Mouse (Mus musculus): ENCODE measurements around the gene Abcd3.

Abcd3 gene

GRCm38 (mm10) chr3:121737453-121737852 lies 77.6 kb downstream of the Abcd3 start:
- peak; percentile 47 for DNase-seq

GRCm38 (mm10) chr3:121736025-121736744 lies 78.9 kb downstream of the Abcd3 start:
- peak; percentile 81 for DNase-seq

- DNase-seq, result no peak
Measured at GRCm38 (mm10) chr3:121735542-121735941, 79.6 kb downstream of the Abcd3 start.

- DNase-seq, result no peak
Measured at GRCm38 (mm10) chr3:121729678-121730077, 85.4 kb downstream of the Abcd3 start.

GRCm38 (mm10) chr3:121725651-121726050 lies 89.5 kb downstream of the Abcd3 start:
- DNase-seq, result no peak

- no peak for DNase-seq
Measured at GRCm38 (mm10) chr3:121724553-121724952, 90.5 kb downstream of the Abcd3 start.

- DNase-seq, result no peak
Measured at GRCm38 (mm10) chr3:121723968-121724524, 91.1 kb downstream of the Abcd3 start.

- DNase-seq, result peak; percentile 94
Measured at GRCm38 (mm10) chr3:121722971-121723844, 91.9 kb downstream of the Abcd3 start, which contains the start of gene F3. Gene F3, plus strand, starts transcription at chr3:121723537.

GRCm38 (mm10) chr3:121721691-121722070 lies 93.4 kb downstream of the Abcd3 start:
- DNase-seq, result no peak

GRCm38 (mm10) chr3:121720801-121721690 lies 94.1 kb downstream of the Abcd3 start:
- DNase-seq, result no peak

GRCm38 (mm10) chr3:121719701-121720100 lies 95.4 kb downstream of the Abcd3 start:
- no peak for DNase-seq

- no peak for DNase-seq
Measured at GRCm38 (mm10) chr3:121718679-121719078, 96.4 kb downstream of the Abcd3 start.

GRCm38 (mm10) chr3:121716480-121716879 lies 98.6 kb downstream of the Abcd3 start:
- DNase-seq, result no peak

- no peak for DNase-seq
Measured at GRCm38 (mm10) chr3:121715741-121716459, 99.2 kb downstream of the Abcd3 start.

GRCm38 (mm10) chr3:121715336-121715735 lies 99.8 kb downstream of the Abcd3 start:
- DNase-seq, result no peak

GRCm38 (mm10) chr3:121714461-121714860 lies 100.6 kb downstream of the Abcd3 start:
- DNase-seq, result no peak

GRCm38 (mm10) chr3:121713816-121714215 lies 101.3 kb downstream of the Abcd3 start:
- no peak for DNase-seq

GRCm38 (mm10) chr3:121713151-121713701 lies 101.9 kb downstream of the Abcd3 start:
- no peak for DNase-seq

- DNase-seq, result no peak
Measured at GRCm38 (mm10) chr3:121712222-121712621, 102.9 kb downstream of the Abcd3 start.

- no peak for DNase-seq
Measured at GRCm38 (mm10) chr3:121710894-121711531, 104.1 kb downstream of the Abcd3 start.
